Mouse (Mus musculus): ENCODE measurements at regions not wholly inside any gene's neighbourhood (a gene's known extent, or its start where the extent isn't known, plus 50 kb on each side); places are given as distances from the start of the nearest gene placed in this dataset.

GRCm38 (mm10) chr3:78635386-78635785 is 650.9 kb downstream of the Rapgef2 start:
- Histone ChIP-seq H3K4me3 (ENCODE audit: insufficient read depth, low read depth, low read length) (no peak overlapping the region), H3K4me1 (ENCODE audit: control insufficient read depth, insufficient read depth, low read length) (no peaks in the 10 kb centered on the region), H3K27ac (ENCODE audit: insufficient read depth, low read depth, low read length) (no peak overlapping the region), H3K27me3 (replicated peaks; ENCODE audit: control insufficient read depth, insufficient read depth, low read length) (no peaks in the 10 kb centered on the region), H3K36me3 (ENCODE audit: control insufficient read depth, insufficient read depth, low read length) (no peaks in the 10 kb centered on the region)
- TF ChIP-seq CTCF (conservative IDR thresholded peaks at IDR 0.05; ENCODE audit: insufficient read depth, insufficient read length, low read depth, low read length) (no peak), POLR2A (IDR thresholded peaks at IDR 0.05; ENCODE audit: low read depth, low read length) (no peak)
- WGBS = 31% methylated on average over 4 of the region's 4 CpGs
- DNase-seq = no peak

DNA sequence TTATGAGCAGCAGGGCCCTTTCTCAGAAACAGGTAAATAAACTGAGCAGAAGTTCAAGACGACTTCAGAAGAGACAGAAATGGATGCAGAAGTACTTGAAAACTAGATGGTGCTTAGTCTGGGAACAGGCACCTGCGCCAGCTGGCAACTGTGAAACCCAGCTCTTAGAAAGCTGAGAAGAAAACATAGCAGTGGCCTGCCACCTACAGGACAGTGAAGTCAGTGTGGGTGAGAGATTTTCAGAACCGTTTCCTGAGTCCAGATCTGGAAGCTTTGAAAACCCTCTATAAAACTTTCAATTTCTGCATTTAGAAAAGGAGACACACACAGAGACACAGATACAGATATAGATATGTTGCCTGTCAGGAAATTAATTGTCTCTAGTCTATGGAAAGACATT is 667.4 kb downstream of the Rapgef2 start:
- no peak overlapping the region for H3K4me3 ChIP-seq (ENCODE audit: insufficient read depth, low read depth, low read length)
- H3K27me3 ChIP-seq (replicated peaks; ENCODE audit: control insufficient read depth, insufficient read depth, low read length) = no peaks in the 10 kb centered on the region
- H3K36me3 ChIP-seq (ENCODE audit: control insufficient read depth, insufficient read depth, low read length) = no peaks in the 10 kb centered on the region
- no peaks in the 10 kb centered on the region for H3K4me1 ChIP-seq (ENCODE audit: control insufficient read depth, insufficient read depth, low read length)
- H3K27ac ChIP-seq (ENCODE audit: insufficient read depth, low read depth, low read length) = no peak overlapping the region
- peak; percentile 48 for DNase-seq
- TF ChIP-seq POLR2A (IDR thresholded peaks at IDR 0.05; ENCODE audit: low read depth, low read length) = no peak
- TF ChIP-seq CTCF (conservative IDR thresholded peaks at IDR 0.05; ENCODE audit: insufficient read depth, insufficient read length, low read depth, low read length) = peak; percentile 44; the same call in 1 of the 2 replicates
- 25% methylated on average over 3 of the region's 3 CpGs for WGBS

GRCm38 (mm10) chr3:78594718-78595236 is 691.5 kb downstream of the Rapgef2 start:
- H3K4me3 ChIP-seq (ENCODE audit: insufficient read depth, low read depth, low read length) = no peak overlapping the region
- no peaks in the 10 kb centered on the region for H3K27me3 ChIP-seq (replicated peaks; ENCODE audit: control insufficient read depth, insufficient read depth, low read length)
- no peak overlapping the region for H3K27ac ChIP-seq (ENCODE audit: insufficient read depth, low read depth, low read length)
- whole genome bisulfite sequencing = 25% methylated on average over 6 of the region's 6 CpGs
- H3K4me1 ChIP-seq (ENCODE audit: control insufficient read depth, insufficient read depth, low read length) = no peaks in the 10 kb centered on the region
- no peak for DNase-seq
- no peaks in the 10 kb centered on the region for H3K36me3 ChIP-seq (ENCODE audit: control insufficient read depth, insufficient read depth, low read length)
- TF ChIP-seq POLR2A (IDR thresholded peaks at IDR 0.05; ENCODE audit: low read depth, low read length) = no peak
- no peak for TF ChIP-seq CTCF (conservative IDR thresholded peaks at IDR 0.05; ENCODE audit: insufficient read depth, insufficient read length, low read depth, low read length)

- Histone ChIP-seq H3K36me3 (ENCODE audit: control insufficient read depth, insufficient read depth, low read length) (no peaks in the 10 kb centered on the region), H3K27me3 (replicated peaks; ENCODE audit: control insufficient read depth, insufficient read depth, low read length) (no peaks in the 10 kb centered on the region), H3K4me1 (ENCODE audit: control insufficient read depth, insufficient read depth, low read length) (no peaks in the 10 kb centered on the region), H3K4me3 (ENCODE audit: insufficient read depth, low read depth, low read length) (no peak overlapping the region), H3K27ac (ENCODE audit: insufficient read depth, low read depth, low read length) (no peak overlapping the region)
- TF ChIP-seq CTCF (conservative IDR thresholded peaks at IDR 0.05; ENCODE audit: insufficient read depth, insufficient read length, low read depth, low read length) (no peak), POLR2A (IDR thresholded peaks at IDR 0.05; ENCODE audit: low read depth, low read length) (no peak)
- DNase-seq = no peak
- WGBS = 85% methylated on average over 11 of the region's 11 CpGs
These were observed 692.0 kb downstream of the Rapgef2 start for GRCm38 (mm10) chr3:78594305-78594704.

- no peak for TF ChIP-seq CTCF (conservative IDR thresholded peaks at IDR 0.05; ENCODE audit: insufficient read depth, insufficient read length, low read depth, low read length)
- TF ChIP-seq POLR2A (IDR thresholded peaks at IDR 0.05; ENCODE audit: low read depth, low read length) = no peak
- Histone ChIP-seq H3K27ac (ENCODE audit: insufficient read depth, low read depth, low read length) (no peak overlapping the region), H3K4me1 (ENCODE audit: control insufficient read depth, insufficient read depth, low read length) (no peaks in the 10 kb centered on the region), H3K4me3 (ENCODE audit: insufficient read depth, low read depth, low read length) (no peak overlapping the region), H3K36me3 (ENCODE audit: control insufficient read depth, insufficient read depth, low read length) (no peaks in the 10 kb centered on the region), H3K27me3 (replicated peaks; ENCODE audit: control insufficient read depth, insufficient read depth, low read length) (no peaks in the 10 kb centered on the region)
- no peak for DNase-seq
- WGBS = 38% methylated on average over 1 of the region's 1 CpGs
These were observed 699.7 kb downstream of the Rapgef2 start for GRCm38 (mm10) chr3:78586639-78587038.

GRCm38 (mm10) chr3:78581868-78582267 is 704.4 kb downstream of the Rapgef2 start:
- H3K27me3 ChIP-seq (replicated peaks; ENCODE audit: control insufficient read depth, insufficient read depth, low read length) = no peaks in the 10 kb centered on the region
- no peaks in the 10 kb centered on the region for H3K4me1 ChIP-seq (ENCODE audit: control insufficient read depth, insufficient read depth, low read length)
- no peaks in the 10 kb centered on the region for H3K36me3 ChIP-seq (ENCODE audit: control insufficient read depth, insufficient read depth, low read length)
- 11% methylated on average over 1 of the region's 1 CpGs for WGBS
- no peak overlapping the region for H3K4me3 ChIP-seq (ENCODE audit: insufficient read depth, low read depth, low read length)
- TF ChIP-seq POLR2A (IDR thresholded peaks at IDR 0.05; ENCODE audit: low read depth, low read length) (no peak), CTCF (conservative IDR thresholded peaks at IDR 0.05; ENCODE audit: insufficient read depth, insufficient read length, low read depth, low read length) (no peak; the same call in 1 of the 2 replicates)
- no peak overlapping the region for H3K27ac ChIP-seq (ENCODE audit: insufficient read depth, low read depth, low read length)
- peak; percentile 59 for DNase-seq

- 33% methylated on average over 3 of the region's 3 CpGs for WGBS
- no peaks in the 10 kb centered on the region for H3K36me3 ChIP-seq (ENCODE audit: control insufficient read depth, insufficient read depth, low read length)
- H3K27me3 ChIP-seq (replicated peaks; ENCODE audit: control insufficient read depth, insufficient read depth, low read length) = no peaks in the 10 kb centered on the region
- H3K27ac ChIP-seq (ENCODE audit: insufficient read depth, low read depth, low read length) = no peak overlapping the region
- no peak for DNase-seq
- no peak overlapping the region for H3K4me3 ChIP-seq (ENCODE audit: insufficient read depth, low read depth, low read length)
- no peak for TF ChIP-seq POLR2A (IDR thresholded peaks at IDR 0.05; ENCODE audit: low read depth, low read length)
- no peak for TF ChIP-seq CTCF (conservative IDR thresholded peaks at IDR 0.05; ENCODE audit: insufficient read depth, insufficient read length, low read depth, low read length)
- H3K4me1 ChIP-seq (ENCODE audit: control insufficient read depth, insufficient read depth, low read length) = no peaks in the 10 kb centered on the region
These were observed 705.2 kb downstream of the Rapgef2 start for GRCm38 (mm10) chr3:78581100-78581499.
